Mouse (Mus musculus) neural tube, embryonic 14.5 days (tissue): ENCODE data around the gene Ccdc115. TPM values are rescaled to one million over a fixed set of nuclear protein-coding genes. Genes with fewer than 3 reads are reported as not detected.

Source experiments
- ATAC-seq: fragments of 200-750 bp; cut with Nextera tagmentation; 2 replicates; pipeline ENCODE4 v1.8.0; 2017; ENCODE audit warnings: low read depth, mild to moderate bottlenecking, moderate TSS enrichment, moderate library complexity
- H3K27ac ChIP-seq: fragments of 300-500 bp; sonication (generic); 2 replicates; pipeline ENCODE4 v1.5.1; 2014; ENCODE audit warnings: low read depth, mild to moderate bottlenecking, control low read depth, low read length, moderate library complexity, mixed read lengths
- H3K27me3 ChIP-seq: fragments of 300-500 bp; sonication (generic); 2 replicates; pipeline ENCODE4 v1.6.1; 2014; ENCODE audit warnings: low read length; ENCODE audit not compliant: control insufficient read depth, insufficient read depth
- H3K36me3 ChIP-seq: fragments of 300-500 bp; sonication (generic); 2 replicates; pipeline ENCODE4 v1.6.1; 2014; ENCODE audit warnings: low read length, mixed read lengths; ENCODE audit not compliant: control insufficient read depth, insufficient read depth
- H3K4me1 ChIP-seq: fragments of 300-500 bp; sonication (generic); 2 replicates; pipeline ENCODE4 v1.6.1; 2014; ENCODE audit warnings: low read length; ENCODE audit not compliant: control insufficient read depth, insufficient read depth
- H3K4me2 ChIP-seq: fragments of 300-500 bp; sonication (generic); 2 replicates; pipeline ENCODE4 v1.6.1; 2014; ENCODE audit warnings: mild to moderate bottlenecking, low read depth, low read length, control low read depth
- H3K4me3 ChIP-seq: fragments of 300-500 bp; sonication (generic); 2 replicates; pipeline ENCODE4 v1.5.1; 2014; ENCODE audit warnings: low read depth, low read length, control low read depth, mixed read lengths
- H3K9ac ChIP-seq: fragments of 300-500 bp; sonication (generic); replicated peaks from 2 replicates; pipeline ENCODE4 v1.6.1; 2014; ENCODE audit warnings: low read depth, mild to moderate bottlenecking, control low read depth, low read length, mixed read lengths
- H3K9me3 ChIP-seq: fragments of 300-500 bp; sonication (generic); 2 replicates; pipeline ENCODE4 v1.6.1; 2016; ENCODE audit warnings: low read length; ENCODE audit not compliant: control insufficient read depth
- WGBS: fragments of 180-500 bp; shearing (Covaris S2); extraction: QIAGEN DNeasy Blood & Tissue Kit; methylation state at CpG from one replicate; pipeline ENCODE4 v1.1.7; 2014; 5-methylcytosine and 5-hydroxymethylcytosine counted together
- polyA plus RNA-seq: library from polyadenylated mRNA; unstranded; fragments of >200 nt; fragmentation: Nextera tagmentation; extraction: Ambion mirVana; gene quantifications from 2 replicates; pipeline ENCODE4 v1.2.1, GENCODE M21; 2014

The Ccdc115 gene
- polyA plus RNA-seq, 1 experiment from 2014 or later = 65.2 TPM

- Histone ChIP-seq H3K4me3 (peak overlapping the region; percentile 46), H3K9ac (peak overlapping the region; percentile 60), H3K36me3 (no peaks in the 10 kb centered on the region), H3K4me1 (peaks cover 4% of the 10 kb centered on the region; the same call in 1 of the 2 replicates), H3K27ac (peak overlapping the region; percentile 52), H3K9me3 (no peaks in the 10 kb centered on the region; the same call in 1 of the 2 replicates), H3K4me2 (peak overlapping the region; percentile 64), H3K27me3 (no peaks in the 10 kb centered on the region)
- ATAC-seq = peak; percentile 12; the same call in 1 of the 2 replicates
- 5% methylated on average over 35 of the region's 35 CpGs for WGBS
Observed at GRCm38 (mm10) chr1:34432776-34433481, 6.5 kb downstream of the Ccdc115 start.

GRCm38 (mm10) chr1:34432411-34432775, 7.1 kb downstream of the Ccdc115 start:
- Histone ChIP-seq H3K4me2 (peak overlapping the region; percentile 64), H3K4me1 (peaks cover 4% of the 10 kb centered on the region; the same call in 1 of the 2 replicates), H3K27me3 (no peaks in the 10 kb centered on the region), H3K27ac (no peak overlapping the region), H3K36me3 (no peaks in the 10 kb centered on the region), H3K9ac (peak overlapping the region; percentile 60; the same call in 1 of the 2 replicates), H3K4me3 (peak overlapping the region; percentile 46), H3K9me3 (no peaks in the 10 kb centered on the region; the same call in none of the 2 replicates)
- no peak for ATAC-seq
- WGBS = 28% methylated on average over 13 of the region's 13 CpGs

GRCm38 (mm10) chr1:34431431-34431830, 8.0 kb downstream of the Ccdc115 start:
- Histone ChIP-seq H3K9ac (no peak overlapping the region), H3K4me1 (peaks cover 4% of the 10 kb centered on the region; the same call in 1 of the 2 replicates), H3K4me3 (no peak overlapping the region), H3K27ac (no peak overlapping the region), H3K27me3 (no peaks in the 10 kb centered on the region), H3K9me3 (no peaks in the 10 kb centered on the region; the same call in none of the 2 replicates), H3K36me3 (no peaks in the 10 kb centered on the region), H3K4me2 (no peak overlapping the region)
- WGBS = 97% methylated on average over 9 of the region's 9 CpGs
- no peak for ATAC-seq

- no peaks in the 10 kb centered on the region for H3K27me3 ChIP-seq
- no peak overlapping the region for H3K9ac ChIP-seq
- no peaks in the 10 kb centered on the region for H3K36me3 ChIP-seq
- no peak overlapping the region for H3K4me3 ChIP-seq
- WGBS = 97% methylated on average over 3 of the region's 3 CpGs
- no peak for ATAC-seq
- H3K9me3 ChIP-seq = no peaks in the 10 kb centered on the region; the same call in none of the 2 replicates
- H3K27ac ChIP-seq = no peak overlapping the region
- H3K4me2 ChIP-seq = no peak overlapping the region
- H3K4me1 ChIP-seq = peaks cover 4% of the 10 kb centered on the region; the same call in 1 of the 2 replicates
Observed at GRCm38 (mm10) chr1:34430981-34431380, 8.5 kb downstream of the Ccdc115 start.

GRCm38 (mm10) chr1:34429281-34429680, 10.2 kb downstream of the Ccdc115 start:
- Histone ChIP-seq H3K4me3 (no peak overlapping the region), H3K4me1 (peaks cover 4% of the 10 kb centered on the region; the same call in 1 of the 2 replicates), H3K27ac (no peak overlapping the region), H3K9me3 (no peaks in the 10 kb centered on the region; the same call in none of the 2 replicates), H3K9ac (no peak overlapping the region), H3K4me2 (no peak overlapping the region), H3K36me3 (no peaks in the 10 kb centered on the region), H3K27me3 (no peaks in the 10 kb centered on the region)
- ATAC-seq = no peak
- 97% methylated on average over 4 of the region's 4 CpGs for WGBS

- H3K9ac ChIP-seq = no peak overlapping the region
- no peaks in the 10 kb centered on the region; the same call in none of the 2 replicates for H3K9me3 ChIP-seq
- H3K4me1 ChIP-seq = no peaks in the 10 kb centered on the region; the same call in 1 of the 2 replicates
- 98% methylated on average over 2 of the region's 2 CpGs for WGBS
- no peak overlapping the region for H3K27ac ChIP-seq
- H3K4me2 ChIP-seq = no peak overlapping the region
- ATAC-seq = no peak
- H3K36me3 ChIP-seq = no peaks in the 10 kb centered on the region
- no peak overlapping the region for H3K4me3 ChIP-seq
- H3K27me3 ChIP-seq = no peaks in the 10 kb centered on the region
Observed at GRCm38 (mm10) chr1:34428466-34428865, 11.0 kb downstream of the Ccdc115 start.

- no peak overlapping the region for H3K27ac ChIP-seq
Observed at GRCm38 (mm10) chr1:34399182-34399953, 40.1 kb downstream of the Ccdc115 start.

GRCm38 (mm10) chr1:34396321-34396720, 43.2 kb downstream of the Ccdc115 start:
- WGBS = 95% methylated on average over 4 of the region's 4 CpGs
- Histone ChIP-seq H3K4me1 (no peaks in the 10 kb centered on the region), H3K4me3 (no peak overlapping the region), H3K4me2 (no peak overlapping the region), H3K9me3 (no peaks in the 10 kb centered on the region), H3K27me3 (no peaks in the 10 kb centered on the region), H3K27ac (no peak overlapping the region), H3K36me3 (no peaks in the 10 kb centered on the region), H3K9ac (no peak overlapping the region)
- ATAC-seq = no peak

More at GRCm38 (mm10) chr1:34399182-34399953, 40.1 kb downstream of the Ccdc115 start:
- Histone ChIP-seq H3K4me1 (no peaks in the 10 kb centered on the region), H3K9ac (no peak overlapping the region), H3K4me2 (peak overlapping the region; percentile 7; the same call in 1 of the 2 replicates), H3K36me3 (no peaks in the 10 kb centered on the region), H3K4me3 (no peak overlapping the region), H3K9me3 (no peaks in the 10 kb centered on the region), H3K27me3 (no peaks in the 10 kb centered on the region)
- 33% methylated on average over 11 of the region's 11 CpGs for WGBS
- peak; percentile 75; the same call in 1 of the 2 replicates for ATAC-seq
